Mouse (Mus musculus): ENCODE data around the gene Srgap2.

GRCm38 (mm10) chr1:131423061-131423460 lies 104.1 kb downstream of the Srgap2 start:
- TF ChIP-seq TAL1 (conservative IDR thresholded peaks at IDR 0.05; ENCODE audit: low read depth, low read length) (no peak), CTCF (IDR thresholded peaks at IDR 0.05; ENCODE audit: low read depth, low read length) (no peak), POLR2AphosphoS5 (IDR thresholded peaks at IDR 0.05; ENCODE audit: insufficient replicate concordance, low read depth, low read length) (no peak)

Data from G1E (cell line).